Mouse (Mus musculus) stomach, postnatal 0 days (tissue): ENCODE data around the gene Pepd. TPM values are rescaled to one million over a fixed set of nuclear protein-coding genes. Genes with fewer than 3 reads are reported as not detected.

Experiments used
- ATAC-seq: fragments of 200-750 bp; cut with Nextera tagmentation; 2 replicates; pipeline ENCODE4 v1.8.0; 2017; ENCODE audit not compliant: low FRiP score, low TSS enrichment
- DNase-seq: peaks from one replicate; pipeline ENCODE4 v3.0.0-alpha.2; 2016; ENCODE audit warnings: low spot score
- H3K27ac ChIP-seq: fragments of 300-500 bp; sonication (generic); replicated peaks from 2 replicates; pipeline ENCODE4 v1.5.1; 2014; ENCODE audit warnings: mild to moderate bottlenecking, control low read depth
- H3K27me3 ChIP-seq: fragments of 300-500 bp; sonication (generic); 2 replicates; pipeline ENCODE4 v1.6.1; 2014; ENCODE audit warnings: low read length; ENCODE audit not compliant: control insufficient read depth, insufficient read depth
- H3K36me3 ChIP-seq: fragments of 300-500 bp; sonication (generic); 2 replicates; pipeline ENCODE4 v1.6.1; 2014; ENCODE audit warnings: low read length, mixed read lengths; ENCODE audit not compliant: control insufficient read depth, insufficient read depth
- H3K4me1 ChIP-seq: fragments of 300-500 bp; sonication (generic); replicated peaks from 2 replicates; pipeline ENCODE4 v1.6.1; 2014; ENCODE audit warnings: antibody characterized with exemption; ENCODE audit not compliant: control insufficient read depth, insufficient read depth
- H3K4me2 ChIP-seq: fragments of 300-500 bp; sonication (generic); replicated peaks from 2 replicates; pipeline ENCODE4 v1.6.1; 2014; ENCODE audit warnings: low read depth, mild to moderate bottlenecking, control low read depth, moderate library complexity
- H3K4me3 ChIP-seq: fragments of 300-500 bp; sonication (generic); 2 replicates; pipeline ENCODE4 v1.5.1; 2014; ENCODE audit warnings: low read depth, low read length, control low read depth
- H3K9ac ChIP-seq: fragments of 300-500 bp; sonication (generic); 2 replicates; pipeline ENCODE4 v1.6.1; 2014; ENCODE audit warnings: mild to moderate bottlenecking, low read length, control low read depth, mixed read lengths
- H3K9me3 ChIP-seq: fragments of 300-500 bp; sonication (generic); 2 replicates; pipeline ENCODE4 v1.6.1; 2016; ENCODE audit warnings: low read length; ENCODE audit not compliant: control insufficient read depth
- CTCF ChIP-seq: IDR thresholded peaks from 2 replicates; pipeline ENCODE4 v1.5.1; 2016; ENCODE audit warnings: antibody characterized with exemption, low read depth, mild to moderate bottlenecking, moderate library complexity
- EP300 ChIP-seq: optimal IDR thresholded peaks from 2 replicates; pipeline ENCODE3; 2016; ENCODE audit warnings: antibody characterized with exemption
- WGBS: fragments of 180-500 bp; shearing (Covaris S2); extraction: QIAGEN DNeasy Blood & Tissue Kit; methylation state at CpG from one replicate; pipeline ENCODE4 v1.1.7; 2014; 5-methylcytosine and 5-hydroxymethylcytosine counted together
- polyA plus RNA-seq: library from polyadenylated mRNA; unstranded; fragments of >200 nt; fragmentation: Nextera tagmentation; extraction: Ambion mirVana; gene quantifications from 2 replicates; pipeline ENCODE4 v1.2.1, GENCODE M21; 2015

Pepd gene
- polyA plus RNA-seq, 1 experiment from 2014 or later = 48.7 TPM

DNA sequence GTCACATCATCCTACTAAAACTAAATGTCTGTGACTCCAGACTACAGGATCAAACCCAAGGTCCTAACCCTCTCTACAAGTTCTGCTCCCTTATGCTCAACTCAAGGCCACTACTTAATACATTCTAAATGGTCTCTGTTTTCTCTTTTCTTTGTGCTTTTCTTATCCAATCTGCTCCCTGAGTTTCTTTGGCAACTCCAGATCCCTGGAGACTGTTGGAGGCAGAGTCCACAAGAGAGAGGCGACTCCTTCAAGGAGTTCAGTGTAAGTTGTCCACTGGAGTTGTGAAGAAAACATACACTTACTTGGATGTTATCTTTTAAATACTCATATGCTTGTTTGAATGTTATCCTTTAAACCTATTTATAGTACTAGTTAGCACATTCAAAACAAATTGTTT is 142.1 kb downstream of the Pepd start:
- no peaks in the 10 kb centered on the region for H3K27me3 ChIP-seq
- H3K4me1 ChIP-seq = 0 out of 2 replicates have a peak, but pooled peaks cover 3% of the 10 kb centered on the region
- H3K4me3 ChIP-seq = no peak overlapping the region
- whole genome bisulfite sequencing = 72% methylated on average over 1 of the region's 1 CpGs
- H3K36me3 ChIP-seq = peaks cover 5% of the 10 kb centered on the region; the same call in 1 of the 2 replicates
- no peaks in the 10 kb centered on the region for H3K9me3 ChIP-seq
- H3K27ac ChIP-seq = no peak overlapping the region
- ATAC-seq (no peak), DNase-seq (no peak)
- H3K9ac ChIP-seq = no peak overlapping the region
- TF ChIP-seq EP300 (no peak), CTCF (no peak)
- H3K4me2 ChIP-seq = no peak overlapping the region

- no peaks in the 10 kb centered on the region for H3K27me3 ChIP-seq
- 0 out of 2 replicates have a peak, but pooled peaks cover 3% of the 10 kb centered on the region for H3K4me1 ChIP-seq
- no peak for TF ChIP-seq EP300
- TF ChIP-seq CTCF = no peak
- WGBS = 72% methylated on average over 2 of the region's 2 CpGs
- peak overlapping the region; percentile 90 for H3K9ac ChIP-seq
- H3K9me3 ChIP-seq = no peaks in the 10 kb centered on the region
- peak overlapping the region; percentile 94; the same call in 1 of the 2 replicates for H3K27ac ChIP-seq
- peak overlapping the region; percentile 91 for H3K4me3 ChIP-seq
- H3K36me3 ChIP-seq = peaks cover 4% of the 10 kb centered on the region; the same call in 1 of the 2 replicates
- no peak for ATAC-seq
- peak overlapping the region; percentile 78 for H3K4me2 ChIP-seq
- DNase-seq = no peak
Measured at GRCm38 (mm10) chr7:35054977-35055618, 142.9 kb downstream of the Pepd start.

GRCm38 (mm10) chr7:35055619-35056435 is 143.6 kb downstream of the Pepd start:
- Histone ChIP-seq H3K4me1 (0 out of 2 replicates have a peak, but pooled peaks cover 3% of the 10 kb centered on the region), H3K36me3 (no peaks in the 10 kb centered on the region), H3K27me3 (no peaks in the 10 kb centered on the region), H3K9ac (peak overlapping the region; percentile 90), H3K27ac (peak overlapping the region; percentile 94), H3K4me2 (peak overlapping the region; percentile 78), H3K9me3 (no peaks in the 10 kb centered on the region), H3K4me3 (peak overlapping the region; percentile 91)
- WGBS = under 1% methylated on average over 70 of the region's 77 CpGs
- DNase-seq (no peak), ATAC-seq (peak; percentile 78)
- TF ChIP-seq CTCF (peak; percentile 33), EP300 (no peak)

- peak; percentile 98 for ATAC-seq
- Histone ChIP-seq H3K27ac (peak within 1 kb of the TSS; percentile 94), H3K4me1 (0 out of 2 replicates have a peak, but pooled peaks cover 3% of the 10 kb centered on the region), H3K27me3 (no peaks in the 10 kb centered on the region), H3K9me3 (no peaks in the 10 kb centered on the region), H3K9ac (peak within 1 kb of the TSS; percentile 90), H3K36me3 (no peaks in the 10 kb centered on the region), H3K4me3 (peak within 1 kb of the TSS; percentile 91), H3K4me2 (peak within 1 kb of the TSS; percentile 78)
- peak; percentile 97 for DNase-seq
- WGBS = under 1% methylated on average over 40 of the region's 53 CpGs
- TF ChIP-seq CTCF = no peak
- TF ChIP-seq EP300 = no peak
Measured at GRCm38 (mm10) chr7:35056436-35056864, 144.3 kb downstream of the Pepd start, which contains the start of gene Cebpg. Gene Cebpg (minus strand): TSS chr7:35056573.

GRCm38 (mm10) chr7:35056999-35057398 is 144.8 kb downstream of the Pepd start:
- TF ChIP-seq CTCF (no peak), EP300 (no peak)
- no peak for DNase-seq
- Histone ChIP-seq H3K4me1 (0 out of 2 replicates have a peak, but pooled peaks cover 3% of the 10 kb centered on the region), H3K9ac (peak overlapping the region; percentile 47), H3K36me3 (no peaks in the 10 kb centered on the region), H3K4me2 (peak overlapping the region; percentile 56), H3K4me3 (peak overlapping the region; percentile 91), H3K9me3 (no peaks in the 10 kb centered on the region), H3K27me3 (no peaks in the 10 kb centered on the region), H3K27ac (peak overlapping the region; percentile 56)
- no peak; the same call in 1 of the 2 replicates for ATAC-seq
- WGBS = 10% methylated on average over 10 of the region's 10 CpGs

- H3K36me3 ChIP-seq = no peaks in the 10 kb centered on the region
- no peaks in the 10 kb centered on the region for H3K27me3 ChIP-seq
- H3K4me1 ChIP-seq = 0 out of 2 replicates have a peak, but pooled peaks cover 3% of the 10 kb centered on the region
- H3K9me3 ChIP-seq = no peaks in the 10 kb centered on the region
- no peak for ATAC-seq
- H3K9ac ChIP-seq = no peak overlapping the region
- no peak overlapping the region for H3K4me2 ChIP-seq
- TF ChIP-seq CTCF (no peak), EP300 (no peak)
- 73% methylated on average over 4 of the region's 4 CpGs for WGBS
- peak overlapping the region; percentile 56 for H3K27ac ChIP-seq
- no peak overlapping the region for H3K4me3 ChIP-seq
- no peak for DNase-seq
Measured at GRCm38 (mm10) chr7:35057569-35057968, 145.4 kb downstream of the Pepd start.
